Mouse (Mus musculus): Measurements from ENCODE around the gene Rasgrp4.

The Rasgrp4 gene

GRCm38 (mm10) chr7:29146625-29147367 lies 12.1 kb downstream of the Rasgrp4 start:
- DNase-seq (ENCODE audit: low read depth, low spot score) = no peak

GRCm38 (mm10) chr7:29148771-29149170 lies 14.1 kb downstream of the Rasgrp4 start:
- DNase-seq (ENCODE audit: low read depth, low spot score) = no peak

GRCm38 (mm10) chr7:29151486-29151885 lies 16.8 kb downstream of the Rasgrp4 start:
- no peak for DNase-seq (ENCODE audit: low read depth, low spot score)

GRCm38 (mm10) chr7:29154018-29154720 lies 19.5 kb downstream of the Rasgrp4 start:
- no peak for DNase-seq (ENCODE audit: low read depth, low spot score)

- peak; percentile 67 for DNase-seq (ENCODE audit: low read depth, low spot score)
Observed at GRCm38 (mm10) chr7:29155196-29155837, 20.7 kb downstream of the Rasgrp4 start.

- peak; percentile 56 for DNase-seq (ENCODE audit: low read depth, low spot score)
Observed at GRCm38 (mm10) chr7:29155838-29156782, 21.5 kb downstream of the Rasgrp4 start, which contains the start of gene Fam98c. TSS of gene Fam98c (minus strand) at chr7:29156234.

- DNase-seq (ENCODE audit: low read depth, low spot score) = no peak
Observed at GRCm38 (mm10) chr7:29158264-29158663, 23.6 kb downstream of the Rasgrp4 start.

- DNase-seq (ENCODE audit: low read depth, low spot score) = no peak
Observed at GRCm38 (mm10) chr7:29162294-29162693, 27.6 kb downstream of the Rasgrp4 start.

- DNase-seq (ENCODE audit: low read depth, low spot score) = no peak
Observed at GRCm38 (mm10) chr7:29162750-29163525, 28.3 kb downstream of the Rasgrp4 start.

GRCm38 (mm10) chr7:29167656-29168055 lies 33.0 kb downstream of the Rasgrp4 start:
- DNase-seq (ENCODE audit: low read depth, low spot score) = no peak

GRCm38 (mm10) chr7:29168121-29168695 lies 33.6 kb downstream of the Rasgrp4 start:
- DNase-seq (ENCODE audit: low read depth, low spot score) = no peak

- no peak for DNase-seq (ENCODE audit: low read depth, low spot score)
Observed at GRCm38 (mm10) chr7:29168791-29169230, 34.2 kb downstream of the Rasgrp4 start.

GRCm38 (mm10) chr7:29169231-29170065 lies 34.8 kb downstream of the Rasgrp4 start:
- peak; percentile 77 for DNase-seq (ENCODE audit: low read depth, low spot score)

- no peak for DNase-seq (ENCODE audit: low read depth, low spot score)
Observed at GRCm38 (mm10) chr7:29170066-29170754, 35.6 kb downstream of the Rasgrp4 start, which contains the start of the genes Ggn and Spred3. TSS of gene Ggn (plus strand) at chr7:29170210. TSS of gene Spred3 (minus strand) at chr7:29170411.

GRCm38 (mm10) chr7:29170755-29171561 lies 36.3 kb downstream of the Rasgrp4 start:
- no peak for DNase-seq (ENCODE audit: low read depth, low spot score)

- no peak for DNase-seq (ENCODE audit: low read depth, low spot score)
Observed at GRCm38 (mm10) chr7:29171562-29172097, 37.0 kb downstream of the Rasgrp4 start.

GRCm38 (mm10) chr7:29172390-29173016 lies 37.9 kb downstream of the Rasgrp4 start:
- no peak for DNase-seq (ENCODE audit: low read depth, low spot score)
